Mouse (Mus musculus): ENCODE data around the gene Tgm2. TPM values are rescaled to one million over a fixed set of nuclear protein-coding genes. Genes with fewer than 3 reads are reported as not detected.

The Tgm2 gene
- 13.9 and 19.0 TPM in 2 replicates for polyA plus RNA-seq (2011; ENCODE audit: insufficient read depth, insufficient read length, low replicate concordance, missing spikeins)

DNA sequence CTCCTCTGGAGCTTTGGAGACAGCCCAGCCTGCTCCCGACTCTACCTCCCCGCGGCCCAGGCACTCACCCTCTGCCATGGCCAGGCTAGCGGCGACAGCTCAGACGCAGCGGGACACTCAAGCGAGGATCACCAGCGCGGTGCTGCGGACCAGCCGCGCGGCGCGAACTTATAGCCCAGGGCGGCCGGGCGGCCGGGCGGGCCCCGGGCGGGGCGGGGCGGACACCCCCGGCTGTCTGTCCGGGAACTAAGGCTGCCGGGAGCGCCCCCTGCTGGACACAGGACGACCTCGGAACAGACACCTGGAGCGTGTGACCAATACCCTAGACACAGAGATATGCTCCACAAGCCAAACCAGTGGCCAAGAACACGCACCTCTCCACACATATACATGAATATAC, at the start of gene Tgm2:
Gene Tgm2 (minus strand): TSS at position 214 of the 400 bp plus-strand sequence.
- H3K4me3 ChIP-seq (replicated peaks; ENCODE audit: control insufficient read depth, low read depth, low read length), result peak within 1 kb of the TSS; percentile 81
- peak within 1 kb of the TSS; percentile 71 for H3K27ac ChIP-seq (ENCODE audit: control insufficient read depth, insufficient read depth, low read depth, low read length, poor library complexity)
- TF ChIP-seq CTCF (IDR thresholded peaks at IDR 0.05; ENCODE audit: control insufficient read depth, insufficient read depth, low read length) (peak; percentile 73), POLR2A (IDR thresholded peaks at IDR 0.05; ENCODE audit: borderline replicate concordance, control insufficient read depth, low read depth, low read length) (peak; percentile 62; the same call in 1 of the 2 replicates)
- WGBS, result under 1% methylated on average over 33 of the region's 33 CpGs
- peaks cover 4% of the 10 kb centered on the region; the same call in 1 of the 2 replicates for H3K4me1 ChIP-seq (ENCODE audit: control insufficient read depth, insufficient read depth, low read length)

DNA sequence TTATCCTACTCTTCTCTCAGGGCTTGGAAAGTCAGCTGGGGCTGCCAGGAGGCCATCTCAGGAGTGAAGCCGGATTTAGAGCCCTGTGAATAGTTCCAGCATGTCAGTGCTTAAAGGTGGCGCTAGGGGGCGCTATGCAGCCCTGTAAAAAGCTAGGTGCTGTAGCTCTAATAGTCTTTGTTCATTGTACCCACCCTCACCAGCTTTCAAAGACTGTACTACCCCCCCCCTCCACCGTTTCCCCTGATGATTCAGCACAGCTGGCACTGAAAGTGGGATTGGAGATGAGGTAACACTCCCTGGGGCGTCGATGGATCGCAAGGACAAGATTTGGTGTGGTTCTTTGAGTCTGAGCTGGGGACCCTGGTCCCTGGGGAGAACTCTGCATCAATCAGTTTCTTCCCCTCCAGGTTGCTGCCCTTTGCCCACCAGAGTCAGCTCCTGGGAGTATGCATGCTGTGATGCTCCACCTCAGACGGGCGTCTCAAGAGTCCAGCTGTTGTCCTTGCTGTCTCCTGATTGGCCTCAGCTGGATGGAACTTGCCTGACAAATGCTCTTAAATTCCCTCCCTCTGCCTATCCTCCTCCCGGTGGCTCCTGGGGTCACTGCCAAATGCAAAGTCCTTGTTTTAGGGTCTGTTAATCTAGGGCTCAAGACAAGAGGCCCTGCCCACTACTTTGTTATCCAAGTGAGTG, 48.9 kb upstream of the Tgm2 start:
- WGBS, result 46% methylated on average over 10 of the region's 10 CpGs
- TF ChIP-seq CTCF (IDR thresholded peaks at IDR 0.05; ENCODE audit: control insufficient read depth, insufficient read depth, low read length), result peak; percentile 73
- no peak for TF ChIP-seq POLR2A (IDR thresholded peaks at IDR 0.05; ENCODE audit: borderline replicate concordance, control insufficient read depth, low read depth, low read length)
- no peak overlapping the region for H3K27ac ChIP-seq (ENCODE audit: control insufficient read depth, insufficient read depth, low read depth, low read length, poor library complexity)
- no peak overlapping the region for H3K4me3 ChIP-seq (replicated peaks; ENCODE audit: control insufficient read depth, low read depth, low read length)
- no peaks in the 10 kb centered on the region for H3K4me1 ChIP-seq (ENCODE audit: control insufficient read depth, insufficient read depth, low read length)

DNA sequence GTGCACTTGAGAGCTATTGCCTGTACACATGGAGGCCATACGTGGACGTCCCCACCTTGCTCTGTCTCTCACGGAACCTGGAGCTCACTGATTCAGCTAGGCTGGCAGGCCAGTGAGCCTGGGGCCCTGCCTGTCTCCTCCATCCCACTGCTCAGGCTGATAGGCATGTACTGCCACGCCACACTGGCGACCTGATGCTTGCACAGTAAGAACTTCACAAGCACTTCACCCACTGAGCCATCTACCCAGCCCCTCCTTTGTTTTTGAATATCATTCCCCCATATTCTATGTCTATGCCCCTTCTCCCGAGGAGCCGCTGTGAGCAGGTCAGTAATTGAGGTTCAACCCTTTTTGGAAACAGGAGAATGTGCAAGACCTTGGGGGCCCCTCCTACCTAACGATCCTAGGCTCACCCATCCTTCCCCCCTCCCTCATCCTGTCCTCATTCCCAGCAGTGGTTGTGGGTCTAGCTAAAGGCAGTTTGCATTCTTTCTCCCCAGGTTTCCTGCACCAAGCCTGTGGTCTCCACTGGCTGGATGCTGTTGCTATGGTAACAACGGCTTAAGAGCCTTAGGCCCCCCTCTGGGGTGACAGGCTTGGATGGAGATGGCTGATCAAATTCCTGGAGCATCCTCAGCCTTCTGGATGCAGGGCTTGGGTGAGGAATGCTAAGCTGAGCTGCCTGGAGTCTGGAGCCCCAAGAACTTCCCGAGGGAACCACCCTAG, 47.5 kb upstream of the Tgm2 start:
- Histone ChIP-seq H3K27ac (ENCODE audit: control insufficient read depth, insufficient read depth, low read depth, low read length, poor library complexity) (no peak overlapping the region), H3K4me3 (replicated peaks; ENCODE audit: control insufficient read depth, low read depth, low read length) (no peak overlapping the region), H3K4me1 (ENCODE audit: control insufficient read depth, insufficient read depth, low read length) (peaks cover 3% of the 10 kb centered on the region)
- 76% methylated on average over 10 of the region's 10 CpGs for WGBS
- TF ChIP-seq POLR2A (IDR thresholded peaks at IDR 0.05; ENCODE audit: borderline replicate concordance, control insufficient read depth, low read depth, low read length), result no peak
- TF ChIP-seq CTCF (IDR thresholded peaks at IDR 0.05; ENCODE audit: control insufficient read depth, insufficient read depth, low read length), result no peak

DNA sequence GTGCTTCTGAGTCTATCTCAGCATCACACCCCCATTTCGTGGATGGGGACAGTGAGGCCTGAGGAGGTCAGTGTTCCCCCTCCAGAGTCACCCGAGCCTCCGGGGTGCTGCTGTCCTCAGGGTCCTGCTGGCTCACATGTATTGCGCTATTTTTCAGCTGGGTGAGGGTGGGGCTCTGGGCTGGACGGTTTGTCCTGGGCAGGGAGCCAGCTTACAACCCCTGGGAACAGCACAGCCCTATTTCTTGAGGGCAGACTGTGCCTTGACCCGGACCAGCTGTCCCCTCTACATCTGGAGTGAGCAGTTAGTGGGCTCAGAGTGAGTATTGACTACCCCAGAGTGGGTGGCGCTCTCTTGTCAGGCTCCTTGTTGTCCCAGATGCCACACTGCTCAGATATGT, 44.9 kb upstream of the Tgm2 start:
- TF ChIP-seq POLR2A (IDR thresholded peaks at IDR 0.05; ENCODE audit: borderline replicate concordance, control insufficient read depth, low read depth, low read length) (no peak), CTCF (IDR thresholded peaks at IDR 0.05; ENCODE audit: control insufficient read depth, insufficient read depth, low read length) (no peak)
- Histone ChIP-seq H3K4me3 (replicated peaks; ENCODE audit: control insufficient read depth, low read depth, low read length) (no peak overlapping the region), H3K27ac (ENCODE audit: control insufficient read depth, insufficient read depth, low read depth, low read length, poor library complexity) (no peak overlapping the region), H3K4me1 (ENCODE audit: control insufficient read depth, insufficient read depth, low read length) (peaks cover 3% of the 10 kb centered on the region)
- WGBS, result 32% methylated on average over 7 of the region's 7 CpGs

DNA sequence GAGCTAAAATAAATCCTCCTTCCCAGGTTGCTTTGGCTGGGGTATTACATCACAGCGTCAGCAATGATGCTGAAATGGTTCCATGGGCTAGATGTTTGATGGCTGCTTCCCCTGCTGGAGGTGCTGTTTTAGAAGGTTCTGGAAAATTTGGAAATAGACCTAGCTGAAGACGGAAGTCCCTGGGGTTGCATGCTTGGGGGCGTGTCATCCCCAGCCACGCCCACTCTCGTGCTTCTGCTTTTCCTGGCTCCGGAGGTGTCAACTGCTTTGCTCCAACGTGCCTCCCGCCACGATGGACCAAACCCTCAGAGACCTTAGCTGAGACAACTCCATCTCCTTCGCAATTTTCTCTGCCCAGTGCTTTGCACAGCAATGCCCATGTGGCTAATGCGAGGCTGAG, 43.2 kb upstream of the Tgm2 start:
- Histone ChIP-seq H3K4me1 (ENCODE audit: control insufficient read depth, insufficient read depth, low read length) (peaks cover 3% of the 10 kb centered on the region), H3K27ac (ENCODE audit: control insufficient read depth, insufficient read depth, low read depth, low read length, poor library complexity) (no peak overlapping the region), H3K4me3 (replicated peaks; ENCODE audit: control insufficient read depth, low read depth, low read length) (no peak overlapping the region)
- 38% methylated on average over 11 of the region's 11 CpGs for WGBS
- no peak for TF ChIP-seq CTCF (IDR thresholded peaks at IDR 0.05; ENCODE audit: control insufficient read depth, insufficient read depth, low read length)
- TF ChIP-seq POLR2A (IDR thresholded peaks at IDR 0.05; ENCODE audit: borderline replicate concordance, control insufficient read depth, low read depth, low read length), result no peak

DNA sequence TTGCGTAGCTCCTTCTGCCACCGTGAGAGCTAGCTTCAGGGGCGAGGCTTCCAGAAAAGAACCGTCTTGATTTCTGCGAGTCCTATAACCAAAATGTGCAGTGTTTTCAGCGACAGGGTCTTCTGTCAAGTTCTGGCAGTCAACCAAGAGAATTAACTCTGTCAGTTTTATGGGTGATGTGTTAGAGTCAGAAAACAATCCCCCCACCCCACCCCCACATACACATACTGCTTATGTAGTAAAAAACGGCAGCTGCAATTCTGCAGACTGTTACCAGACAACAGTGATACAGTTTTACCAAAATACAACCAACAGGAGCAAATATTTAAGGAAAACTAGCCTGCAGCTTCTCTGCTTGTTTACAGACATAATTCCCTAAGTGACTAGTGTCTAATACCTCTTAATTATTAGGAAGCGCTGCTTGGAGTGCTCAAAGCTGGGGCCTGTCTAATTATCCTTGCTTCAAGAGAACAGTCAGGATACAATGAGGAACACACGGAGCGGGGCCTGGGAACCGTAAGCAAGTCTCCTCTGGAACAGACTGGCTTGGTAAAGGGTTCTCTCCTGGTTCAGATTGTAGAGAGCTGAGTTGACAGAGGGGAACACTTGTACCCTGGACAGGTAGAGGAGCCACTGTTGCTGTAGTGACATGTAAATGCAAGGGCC, 40.1 kb upstream of the Tgm2 start:
- 79% methylated on average over 11 of the region's 11 CpGs for WGBS
- TF ChIP-seq CTCF (IDR thresholded peaks at IDR 0.05; ENCODE audit: control insufficient read depth, insufficient read depth, low read length), result no peak
- TF ChIP-seq POLR2A (IDR thresholded peaks at IDR 0.05; ENCODE audit: borderline replicate concordance, control insufficient read depth, low read depth, low read length), result no peak
- Histone ChIP-seq H3K4me1 (ENCODE audit: control insufficient read depth, insufficient read depth, low read length) (peaks cover 3% of the 10 kb centered on the region), H3K4me3 (replicated peaks; ENCODE audit: control insufficient read depth, low read depth, low read length) (no peak overlapping the region), H3K27ac (ENCODE audit: control insufficient read depth, insufficient read depth, low read depth, low read length, poor library complexity) (no peak overlapping the region)

DNA sequence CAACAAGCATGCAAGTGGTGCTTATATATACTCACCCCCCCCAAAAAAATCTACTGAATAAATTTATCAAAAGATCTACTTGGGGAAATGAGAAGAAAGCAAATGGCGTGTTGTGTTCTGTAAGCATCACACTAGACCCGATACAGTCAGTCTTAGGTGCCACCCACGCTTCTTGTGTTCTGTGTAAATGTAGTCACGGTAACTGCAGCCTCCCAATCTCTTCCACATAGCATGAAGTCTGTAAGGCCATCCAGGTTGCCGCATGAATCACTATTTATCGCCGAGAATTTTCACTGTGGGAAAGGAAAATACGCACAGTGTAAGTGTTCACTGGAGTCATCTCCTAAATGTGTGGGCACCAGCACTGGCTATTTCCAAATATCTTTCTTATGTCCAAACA, 37.0 kb upstream of the Tgm2 start:
- no peak overlapping the region for H3K27ac ChIP-seq (ENCODE audit: control insufficient read depth, insufficient read depth, low read depth, low read length, poor library complexity)
- H3K4me3 ChIP-seq (replicated peaks; ENCODE audit: control insufficient read depth, low read depth, low read length), result no peak overlapping the region
- WGBS, result 90% methylated on average over 8 of the region's 8 CpGs
- no peak for TF ChIP-seq CTCF (IDR thresholded peaks at IDR 0.05; ENCODE audit: control insufficient read depth, insufficient read depth, low read length)
- no peak for TF ChIP-seq POLR2A (IDR thresholded peaks at IDR 0.05; ENCODE audit: borderline replicate concordance, control insufficient read depth, low read depth, low read length)
- no peaks in the 10 kb centered on the region; the same call in 1 of the 2 replicates for H3K4me1 ChIP-seq (ENCODE audit: control insufficient read depth, insufficient read depth, low read length)

DNA sequence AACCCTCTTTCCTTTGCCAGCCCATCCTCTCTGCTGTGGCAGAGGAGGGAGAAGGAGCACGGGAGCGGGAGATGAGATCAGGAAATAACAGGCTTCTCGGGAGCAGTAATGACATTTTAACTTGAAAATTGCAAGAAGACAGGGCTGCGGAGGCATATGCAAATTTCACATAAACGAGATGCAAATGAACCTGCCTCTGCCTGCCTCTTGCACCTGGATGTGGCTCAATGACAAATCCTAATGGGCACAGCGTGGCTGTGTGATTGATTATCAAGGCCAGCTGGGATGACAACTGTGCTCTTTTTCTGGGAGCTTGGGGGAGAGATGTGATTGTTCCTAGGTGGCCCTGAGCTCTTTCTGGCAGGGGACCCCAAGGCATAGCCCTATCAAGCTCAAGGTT, 35.7 kb upstream of the Tgm2 start:
- H3K4me3 ChIP-seq (replicated peaks; ENCODE audit: control insufficient read depth, low read depth, low read length), result no peak overlapping the region
- 77% methylated on average over 6 of the region's 6 CpGs for WGBS
- H3K4me1 ChIP-seq (ENCODE audit: control insufficient read depth, insufficient read depth, low read length), result peaks cover 2% of the 10 kb centered on the region; the same call in 1 of the 2 replicates
- no peak overlapping the region for H3K27ac ChIP-seq (ENCODE audit: control insufficient read depth, insufficient read depth, low read depth, low read length, poor library complexity)
- no peak for TF ChIP-seq POLR2A (IDR thresholded peaks at IDR 0.05; ENCODE audit: borderline replicate concordance, control insufficient read depth, low read depth, low read length)
- no peak for TF ChIP-seq CTCF (IDR thresholded peaks at IDR 0.05; ENCODE audit: control insufficient read depth, insufficient read depth, low read length)
